Mouse (Mus musculus): ENCODE results near the gene Fuca2.
"Not testable (repeated sequence)": the region's sequence is repeated elsewhere in the genome, so short reads cannot be mapped to it uniquely, and the experiment has no call there.

The Fuca2 gene

GRCm38 (mm10) chr10:13499331-13499730 is at the start of gene Fuca2:
TSS of gene Fuca2 (plus strand) at chr10:13499540.
- DNase-seq (ENCODE audit: low spot score): no peak

- no peak for DNase-seq (ENCODE audit: low spot score)
These were observed 47.7 kb upstream of the Fuca2 start for GRCm38 (mm10) chr10:13451640-13452039.

GRCm38 (mm10) chr10:13453200-13453990 is 45.9 kb upstream of the Fuca2 start:
- no peak for DNase-seq (ENCODE audit: low spot score)

GRCm38 (mm10) chr10:13464295-13464694 is 35.0 kb upstream of the Fuca2 start:
- DNase-seq (ENCODE audit: low spot score): not testable (repeated sequence)

GRCm38 (mm10) chr10:13466925-13467324 is 32.4 kb upstream of the Fuca2 start:
- DNase-seq (ENCODE audit: low spot score): no peak

GRCm38 (mm10) chr10:13468025-13468529 is 31.3 kb upstream of the Fuca2 start:
- not testable (repeated sequence) for DNase-seq (ENCODE audit: low spot score)

- DNase-seq (ENCODE audit: low spot score): no peak
These were observed 29.1 kb upstream of the Fuca2 start for GRCm38 (mm10) chr10:13470236-13470635.

GRCm38 (mm10) chr10:13473287-13473832 is 26.0 kb upstream of the Fuca2 start:
- DNase-seq (ENCODE audit: low spot score): no peak

- peak; percentile 52 for DNase-seq (ENCODE audit: low spot score)
These were observed 25.3 kb upstream of the Fuca2 start, which contains the start of gene Phactr2 for GRCm38 (mm10) chr10:13473833-13474567. TSS of gene Phactr2 (minus strand) at chr10:13474412.

GRCm38 (mm10) chr10:13474568-13474955 is 24.8 kb upstream of the Fuca2 start:
- DNase-seq (ENCODE audit: low spot score): no peak

- no peak for DNase-seq (ENCODE audit: low spot score)
These were observed 24.2 kb upstream of the Fuca2 start for GRCm38 (mm10) chr10:13475121-13475520.

GRCm38 (mm10) chr10:13479341-13479740 is 20.0 kb upstream of the Fuca2 start:
- DNase-seq (ENCODE audit: low spot score): no peak

GRCm38 (mm10) chr10:13485958-13486357 is 13.4 kb upstream of the Fuca2 start:
- no peak for DNase-seq (ENCODE audit: low spot score)

- no peak for DNase-seq (ENCODE audit: low spot score)
These were observed 9.7 kb upstream of the Fuca2 start for GRCm38 (mm10) chr10:13489671-13490070.

GRCm38 (mm10) chr10:13493978-13494686 is 5.2 kb upstream of the Fuca2 start:
- DNase-seq (ENCODE audit: low spot score): no peak

GRCm38 (mm10) chr10:13496315-13496714 is 3.0 kb upstream of the Fuca2 start:
- no peak for DNase-seq (ENCODE audit: low spot score)

- peak; percentile 11 for DNase-seq (ENCODE audit: low spot score)
These were observed 1.1 kb downstream of the Fuca2 start for GRCm38 (mm10) chr10:13500473-13500872.

GRCm38 (mm10) chr10:13500938-13501496 is 1.7 kb downstream of the Fuca2 start:
- DNase-seq (ENCODE audit: low spot score): peak; percentile 84

- not testable (repeated sequence) for DNase-seq (ENCODE audit: low spot score)
These were observed 2.2 kb downstream of the Fuca2 start for GRCm38 (mm10) chr10:13501533-13501932.

- DNase-seq (ENCODE audit: low spot score): no peak
These were observed 3.0 kb downstream of the Fuca2 start for GRCm38 (mm10) chr10:13502371-13502770.

- DNase-seq (ENCODE audit: low spot score): no peak
These were observed 22.5 kb downstream of the Fuca2 start for GRCm38 (mm10) chr10:13521857-13522256.

GRCm38 (mm10) chr10:13528155-13528554 is 28.8 kb downstream of the Fuca2 start:
- no peak for DNase-seq (ENCODE audit: low spot score)
